Mouse (Mus musculus): ENCODE data around the gene Gm128.
"Not testable (repeated sequence)": the region's sequence is repeated elsewhere in the genome, so short reads cannot be mapped to it uniquely, and the experiment has no call there.

Gm128 gene

GRCm38 (mm10) chr3:95230495-95231297 is 10.7 kb downstream of the Gm128 start:
- no peak for DNase-seq

DNA sequence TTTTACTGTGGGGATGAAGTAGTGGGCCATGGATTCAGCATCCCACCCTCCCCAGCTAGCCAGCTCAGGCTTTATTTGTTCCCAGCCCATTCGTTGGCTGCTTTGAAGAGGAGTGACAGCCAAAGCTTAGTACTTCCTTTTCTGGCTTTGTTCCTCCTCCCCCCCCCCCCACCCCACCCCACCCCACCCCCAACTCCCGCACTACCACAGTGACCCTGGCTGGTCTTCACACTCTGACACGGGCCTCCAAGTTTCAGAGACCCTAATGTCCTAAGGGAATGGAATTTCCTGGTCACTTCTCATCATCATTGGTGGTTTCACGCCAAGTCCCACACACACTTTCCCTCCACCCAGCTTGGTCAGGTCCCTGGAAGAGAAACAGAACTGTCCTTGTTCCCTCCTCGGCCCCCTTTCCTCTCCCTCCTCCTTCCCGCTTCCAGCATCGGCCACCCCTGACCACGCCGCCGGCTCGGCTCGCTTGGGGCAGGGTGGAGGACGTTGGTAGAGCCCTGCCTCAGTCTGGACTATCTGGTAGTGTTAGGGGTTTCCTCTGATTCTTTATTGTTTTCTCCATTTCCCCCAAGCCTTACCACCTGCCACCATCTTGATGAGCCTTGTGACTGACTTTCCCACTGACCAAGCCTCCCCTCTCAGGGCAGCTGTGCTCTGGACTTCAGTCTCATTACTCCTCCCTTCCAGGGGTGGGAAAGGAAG is 11.5 kb downstream of the Gm128 start:
- DNase-seq, result peak; percentile 59

GRCm38 (mm10) chr3:95228894-95229780 is 12.3 kb downstream of the Gm128 start:
- DNase-seq, result peak; percentile 72

- DNase-seq, result peak; percentile 86
These were observed 13.1 kb downstream of the Gm128 start, which contains the start of gene Cdc42se1 for GRCm38 (mm10) chr3:95228148-95228893. TSS of gene Cdc42se1 (plus strand) at chr3:95228732.

GRCm38 (mm10) chr3:95227214-95227613 is 14.2 kb downstream of the Gm128 start:
- peak; percentile 6 for DNase-seq

DNA sequence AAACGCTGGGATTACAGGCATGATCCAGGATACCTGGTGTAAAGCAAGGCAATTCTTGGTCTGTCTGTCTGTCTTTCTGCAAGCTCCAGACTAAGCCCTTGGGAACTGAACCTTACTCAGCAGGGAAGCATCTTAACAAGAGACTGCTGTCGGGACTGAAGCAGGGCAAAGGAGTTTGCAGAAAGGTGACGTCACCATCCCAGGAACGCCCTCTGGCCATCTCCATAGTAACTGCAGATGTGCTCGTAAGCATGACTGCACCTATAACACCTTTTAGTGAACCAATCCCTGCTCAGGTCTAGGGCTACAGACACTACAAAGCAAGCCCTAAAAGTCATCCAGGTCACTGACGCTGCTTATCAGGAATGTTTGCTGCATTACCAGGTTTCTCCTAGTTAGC is 17.1 kb downstream of the Gm128 start:
- peak; percentile 45 for DNase-seq

DNA sequence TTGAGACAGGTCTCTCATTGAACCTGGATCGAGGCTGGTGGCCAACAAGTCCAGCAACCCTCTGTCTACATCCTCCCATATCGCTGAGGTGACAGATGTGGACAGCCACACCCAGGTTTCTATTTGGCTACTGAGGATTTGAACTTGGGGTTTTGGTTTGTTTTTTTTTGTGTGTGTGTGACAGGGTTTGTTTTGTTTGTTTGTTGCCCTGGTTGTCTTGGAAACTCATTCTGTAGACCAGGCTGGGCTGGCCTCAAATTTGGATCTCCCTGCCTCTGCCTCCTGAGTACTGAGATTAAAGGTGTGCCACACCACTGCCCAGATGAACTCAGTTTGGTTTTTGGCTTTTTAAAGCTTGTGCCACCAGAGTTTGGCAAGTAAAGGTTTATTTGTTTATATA is 18.4 kb downstream of the Gm128 start:
- DNase-seq, result no peak

DNA sequence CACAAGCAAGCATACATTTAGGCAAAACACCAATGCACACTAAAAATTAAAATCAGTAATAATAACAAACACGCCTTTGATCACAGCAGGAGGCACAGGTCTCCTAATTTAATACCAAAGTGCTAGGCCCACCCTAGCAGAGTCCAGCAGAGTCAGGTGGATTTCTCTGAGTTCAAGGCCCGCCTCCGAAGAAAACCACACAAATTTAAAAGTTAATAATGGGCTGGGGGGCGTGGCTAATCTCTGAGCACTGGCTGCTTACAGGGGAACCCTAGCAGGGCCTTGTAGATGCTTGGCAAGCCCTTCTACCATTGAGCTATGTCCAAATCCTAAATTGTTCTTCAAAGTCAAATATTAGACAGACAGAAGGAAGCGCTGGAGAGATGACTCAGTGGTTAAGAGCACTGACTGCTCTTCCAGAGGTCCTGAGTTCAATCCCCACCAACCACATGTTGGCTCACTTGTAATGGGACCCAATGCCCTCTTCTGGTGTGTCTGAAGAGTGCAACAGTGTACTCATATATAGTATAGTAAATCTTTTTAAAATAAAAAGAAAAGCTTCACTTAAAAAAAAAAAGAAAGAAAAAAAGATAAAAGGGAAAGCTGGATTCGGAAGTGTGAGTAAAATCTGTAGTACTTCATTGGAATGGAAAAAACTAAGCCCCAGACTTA is 22.8 kb downstream of the Gm128 start:
- DNase-seq, result peak; percentile 23

DNA sequence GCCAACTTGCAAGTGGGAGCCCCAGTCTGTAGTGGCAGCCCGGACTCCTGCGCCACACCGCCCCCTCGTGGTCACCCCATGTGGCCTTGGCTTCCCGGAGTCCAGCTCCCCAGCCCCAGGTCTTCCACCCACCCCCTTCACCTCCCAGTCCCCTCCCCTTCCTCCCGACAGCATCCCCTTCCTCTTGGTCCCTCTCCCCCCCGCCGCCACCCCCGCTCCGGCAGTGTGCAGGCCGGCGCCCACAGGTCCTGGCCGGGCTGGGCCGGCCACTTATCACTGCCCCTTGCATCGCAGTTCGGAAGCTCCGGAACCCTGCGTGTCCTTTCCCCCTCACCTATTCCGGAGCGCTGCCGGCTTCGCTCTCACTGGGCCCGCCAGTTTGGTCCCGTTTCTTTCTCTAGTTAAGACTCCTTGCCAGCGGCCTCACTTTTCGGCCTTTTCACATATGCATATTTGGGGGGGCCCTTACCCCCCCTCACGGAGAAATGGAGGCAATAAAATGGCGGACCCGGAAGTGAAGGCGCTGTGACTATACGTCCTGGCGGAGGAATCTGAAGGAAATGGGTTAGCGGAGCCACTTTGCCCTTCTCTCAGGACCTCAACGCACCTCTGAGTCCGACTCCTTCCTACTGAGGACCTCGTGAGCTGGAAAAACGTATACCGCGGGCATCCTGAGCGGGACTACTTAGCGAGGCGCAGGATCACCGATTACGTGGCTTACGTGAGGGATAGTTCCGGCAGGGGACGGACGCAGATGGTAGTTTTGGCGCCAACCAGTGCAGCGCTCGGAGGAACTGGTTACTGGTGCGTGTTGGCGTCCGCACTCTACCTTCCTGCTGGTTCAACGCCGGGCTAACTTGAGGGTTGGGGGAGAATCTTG is 23.9 kb downstream of the Gm128 start, which contains the start of gene Gabpb2:
TSS of gene Gabpb2 (minus strand) at position 662 of the 880 bp plus-strand sequence.
- peak; percentile 90 for DNase-seq

DNA sequence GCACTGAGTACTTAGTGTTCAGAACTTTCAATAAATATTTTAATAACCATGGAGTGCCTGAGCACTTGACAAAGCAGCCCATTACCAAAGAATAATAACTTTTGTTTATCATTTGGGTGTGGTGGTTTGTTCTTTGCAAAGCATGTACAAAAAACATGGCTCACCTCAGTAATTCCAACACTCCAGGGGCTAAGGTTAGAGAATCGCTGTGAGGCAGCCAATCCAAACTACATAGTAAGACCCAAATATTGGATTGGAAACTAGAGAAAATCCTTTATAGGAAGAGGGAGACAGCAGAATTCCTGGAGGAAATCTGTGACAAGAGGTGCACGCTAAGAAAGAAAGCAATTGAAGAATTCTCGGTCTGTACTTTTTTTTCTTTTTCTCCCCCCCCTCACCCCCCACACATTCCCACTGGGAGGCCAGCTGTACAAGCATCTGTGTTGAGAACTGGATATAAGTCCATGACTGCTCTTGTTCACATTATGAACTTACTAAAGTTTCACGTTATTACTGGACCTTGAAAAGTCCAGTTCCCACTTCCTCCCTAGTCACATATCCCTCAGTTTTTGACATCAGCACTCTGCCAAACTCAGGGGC is 24.6 kb downstream of the Gm128 start:
- no peak for DNase-seq

DNA sequence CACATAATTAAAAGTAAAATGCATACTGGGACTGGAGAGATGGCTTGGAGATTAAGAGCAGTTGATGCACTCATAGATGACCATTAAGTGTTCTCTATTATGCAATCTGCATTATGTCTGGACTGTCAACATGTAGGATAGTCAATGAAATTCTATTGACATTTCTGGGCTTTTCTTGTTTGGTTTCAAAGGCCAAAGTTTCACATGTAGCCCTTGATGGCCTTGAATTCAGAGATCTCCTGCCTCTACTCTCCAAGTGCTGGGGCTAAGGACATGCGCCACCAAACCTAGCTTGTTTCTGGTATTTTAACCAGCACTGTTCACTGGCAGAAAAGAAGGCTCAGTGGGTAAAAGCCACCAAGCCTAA is 27.8 kb downstream of the Gm128 start:
- DNase-seq, result no peak

- DNase-seq, result not testable (repeated sequence)
These were observed 28.3 kb downstream of the Gm128 start for GRCm38 (mm10) chr3:95212889-95213608.

DNA sequence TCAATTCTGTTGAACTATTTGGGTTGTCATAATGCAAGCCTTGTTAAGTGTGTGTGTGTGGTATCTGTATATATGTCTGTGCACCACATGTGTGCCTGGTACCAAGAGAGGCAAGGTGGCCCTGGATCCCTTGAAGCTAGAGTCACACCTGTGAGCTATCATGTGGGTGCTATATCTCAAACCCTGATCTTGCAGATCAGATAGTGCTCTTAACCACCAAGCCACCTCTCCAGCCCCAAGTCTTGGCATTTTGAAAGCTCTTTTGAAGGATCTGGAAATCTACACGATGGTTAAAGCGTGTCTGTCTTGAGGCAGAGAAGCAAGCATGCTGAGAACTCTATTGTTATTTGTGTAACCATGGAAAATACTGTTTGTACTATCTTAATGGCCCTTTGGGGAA is 30.8 kb downstream of the Gm128 start:
- DNase-seq, result no peak

- no peak for DNase-seq
These were observed 33.1 kb downstream of the Gm128 start for GRCm38 (mm10) chr3:95208286-95208685.

DNA sequence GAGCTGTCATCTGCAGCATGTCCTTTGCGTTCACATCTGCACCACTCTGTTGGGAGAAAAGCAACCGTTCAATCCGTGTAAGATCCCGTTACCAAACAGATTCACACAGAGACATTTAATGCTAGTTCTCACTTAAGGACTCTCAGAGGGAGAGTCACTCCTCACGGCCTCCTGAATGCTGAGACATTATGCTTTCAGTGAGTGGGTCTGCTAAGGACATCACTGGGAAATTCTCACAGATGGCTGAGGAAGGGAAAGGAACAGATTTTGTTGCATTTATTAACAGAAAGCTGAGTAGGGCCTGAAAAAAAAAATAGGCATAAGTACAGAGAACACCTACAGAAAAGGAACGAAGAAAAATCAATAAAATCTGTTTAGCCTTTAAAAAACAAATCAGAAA is 37.5 kb downstream of the Gm128 start:
- DNase-seq, result no peak

- no peak for DNase-seq
These were observed 40.8 kb downstream of the Gm128 start for GRCm38 (mm10) chr3:95200562-95200961.

- no peak for DNase-seq
These were observed 41.3 kb downstream of the Gm128 start for GRCm38 (mm10) chr3:95200132-95200531.

DNA sequence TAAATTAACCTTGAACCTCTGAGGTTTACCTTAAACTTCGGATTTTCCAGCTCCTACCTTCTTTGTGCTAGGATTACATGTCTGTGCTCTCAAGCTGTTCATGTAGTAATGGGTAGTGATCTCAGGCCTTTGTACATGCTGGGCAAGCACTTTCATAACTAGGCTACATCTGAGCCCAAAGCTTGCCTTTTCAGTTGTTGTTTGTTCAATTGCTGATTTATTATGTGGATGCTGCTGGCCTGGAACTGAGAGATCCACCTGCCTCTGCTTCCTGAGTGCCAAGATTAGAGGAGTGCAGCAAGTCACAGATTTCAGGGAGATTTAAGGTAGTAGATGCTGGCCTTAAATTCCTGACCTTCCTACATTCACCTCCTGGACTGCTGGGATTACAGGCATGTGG is 42.3 kb downstream of the Gm128 start:
- DNase-seq, result no peak

GRCm38 (mm10) chr3:95195772-95196171 is 45.6 kb downstream of the Gm128 start:
- no peak for DNase-seq

DNA sequence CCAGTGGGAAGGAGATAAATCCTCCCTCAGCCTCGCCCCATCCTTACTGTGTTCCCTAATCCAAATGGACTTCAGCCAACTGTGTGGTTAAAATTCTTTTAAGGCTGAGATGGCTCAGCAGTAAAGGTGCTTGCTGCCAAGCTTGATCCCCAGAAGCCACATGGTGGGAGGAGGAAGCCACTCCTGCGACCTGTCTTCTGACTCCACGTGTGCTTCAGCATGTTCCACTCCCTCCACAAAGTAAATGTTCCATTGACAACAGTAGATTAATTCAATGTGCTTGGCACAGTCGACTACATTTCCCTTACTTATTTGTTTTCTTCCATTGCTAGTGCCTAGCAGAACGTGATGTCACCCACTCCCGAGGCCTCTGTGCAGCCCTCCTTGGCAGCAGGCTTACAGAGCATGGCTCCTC is 46.7 kb downstream of the Gm128 start:
- peak; percentile 55 for DNase-seq

Measured in cerebellum, adult 11-12 months (tissue).